Mouse (Mus musculus) heart, embryonic 12.5 days (tissue): ENCODE results near the gene Dpp3. TPM values are rescaled to one million over a fixed set of nuclear protein-coding genes. Genes with fewer than 3 reads are reported as not detected.
A peak's percentile ranks its signal among the peaks of the same experiment; 100 is the strongest.

Experiments
- ATAC-seq: fragments of 200-750 bp; cut with Nextera tagmentation; 2 replicates; pipeline ENCODE4 v1.8.0; 2017; ENCODE audit warnings: moderate TSS enrichment, moderate library complexity; ENCODE audit not compliant: insufficient number of reproducible peaks, low FRiP score
- H3K27ac ChIP-seq: fragments of 300-500 bp; sonication (generic); 2 replicates; pipeline ENCODE4 v1.5.1; 2016; ENCODE audit warnings: mild to moderate bottlenecking, moderate library complexity; ENCODE audit not compliant: poor library complexity, severe bottlenecking
- H3K27me3 ChIP-seq: fragments of 300-500 bp; sonication (generic); replicated peaks from 2 replicates; pipeline ENCODE4 v1.6.1; 2016; ENCODE audit warnings: mild to moderate bottlenecking, moderate library complexity
- H3K36me3 ChIP-seq: fragments of 300-500 bp; sonication (generic); 2 replicates; pipeline ENCODE4 v1.6.1; 2016; ENCODE audit warnings: mild to moderate bottlenecking, moderate library complexity
- H3K4me1 ChIP-seq: fragments of 300-500 bp; sonication (generic); replicated peaks from 2 replicates; pipeline ENCODE4 v1.6.1; 2016; ENCODE audit warnings: mild to moderate bottlenecking
- H3K4me2 ChIP-seq: fragments of 300-500 bp; sonication (generic); 2 replicates; pipeline ENCODE4 v1.6.1; 2016; ENCODE audit warnings: mild to moderate bottlenecking, moderate library complexity
- H3K4me3 ChIP-seq: fragments of 300-500 bp; sonication (generic); 2 replicates; pipeline ENCODE4 v1.5.1; 2016; ENCODE audit warnings: mild to moderate bottlenecking
- H3K9ac ChIP-seq: fragments of 300-500 bp; sonication (generic); 2 replicates; pipeline ENCODE4 v1.6.1; 2016; ENCODE audit warnings: mild to moderate bottlenecking, moderate library complexity
- H3K9me3 ChIP-seq: fragments of 300-500 bp; sonication (generic); replicated peaks from 2 replicates; pipeline ENCODE4 v1.6.1; 2016; ENCODE audit warnings: mild to moderate bottlenecking, moderate library complexity
- WGBS: fragments of 180-500 bp; shearing (Covaris S2); methylation state at CpG from one replicate; pipeline ENCODE4 v1.1.7; 2016; 5-methylcytosine and 5-hydroxymethylcytosine counted together
- polyA plus RNA-seq: library from polyadenylated mRNA; unstranded; fragments of >200 nt; fragmentation: Nextera tagmentation; extraction: Ambion mirVana; gene quantifications from 2 replicates; pipeline ENCODE4 v1.2.1, GENCODE M21; 2016

Gene Dpp3
- polyA plus RNA-seq, 1 experiment from 2014 or later, result 108 TPM

GRCm38 (mm10) chr19:4925121-4925860 lies 2.8 kb downstream of the Dpp3 start:
- Histone ChIP-seq H3K27me3 (no peaks in the 10 kb centered on the region), H3K4me2 (no peak overlapping the region), H3K9me3 (no peaks in the 10 kb centered on the region), H3K27ac (no peak overlapping the region), H3K36me3 (peaks cover 50% of the 10 kb centered on the region), H3K9ac (no peak overlapping the region), H3K4me1 (peaks cover 17% of the 10 kb centered on the region), H3K4me3 (no peak overlapping the region)
- 95% methylated on average over 11 of the region's 11 CpGs for WGBS
- ATAC-seq, result no peak

GRCm38 (mm10) chr19:4919652-4920051 lies 8.4 kb downstream of the Dpp3 start:
- WGBS, result 91% methylated on average over 6 of the region's 6 CpGs
- Histone ChIP-seq H3K4me1 (no peaks in the 10 kb centered on the region), H3K9ac (no peak overlapping the region), H3K4me3 (no peak overlapping the region), H3K36me3 (peaks cover 87% of the 10 kb centered on the region), H3K4me2 (no peak overlapping the region), H3K27ac (no peak overlapping the region), H3K27me3 (no peaks in the 10 kb centered on the region), H3K9me3 (no peaks in the 10 kb centered on the region)
- no peak for ATAC-seq

GRCm38 (mm10) chr19:4916827-4917226 lies 11.3 kb downstream of the Dpp3 start:
- 86% methylated on average over 10 of the region's 10 CpGs for WGBS
- Histone ChIP-seq H3K4me2 (no peak overlapping the region), H3K27me3 (no peaks in the 10 kb centered on the region), H3K27ac (no peak overlapping the region), H3K4me1 (no peaks in the 10 kb centered on the region), H3K36me3 (peaks cover 94% of the 10 kb centered on the region), H3K9me3 (no peaks in the 10 kb centered on the region), H3K9ac (no peak overlapping the region), H3K4me3 (no peak overlapping the region)
- no peak for ATAC-seq

- Histone ChIP-seq H3K9me3 (no peaks in the 10 kb centered on the region), H3K9ac (no peak overlapping the region), H3K4me2 (no peak overlapping the region), H3K4me1 (no peaks in the 10 kb centered on the region), H3K36me3 (peaks cover 94% of the 10 kb centered on the region), H3K4me3 (no peak overlapping the region), H3K27ac (no peak overlapping the region), H3K27me3 (no peaks in the 10 kb centered on the region)
- ATAC-seq, result no peak; the same call in 1 of the 2 replicates
- 93% methylated on average over 15 of the region's 15 CpGs for WGBS
Observed at GRCm38 (mm10) chr19:4915924-4916603, 12.0 kb downstream of the Dpp3 start.

- 87% methylated on average over 7 of the region's 7 CpGs for WGBS
- Histone ChIP-seq H3K9ac (no peak overlapping the region), H3K9me3 (peaks cover 5% of the 10 kb centered on the region; the same call in 1 of the 2 replicates), H3K36me3 (peaks cover 70% of the 10 kb centered on the region), H3K4me2 (no peak overlapping the region), H3K4me3 (no peak overlapping the region), H3K4me1 (0 out of 2 replicates have a peak, but pooled peaks cover 3% of the 10 kb centered on the region), H3K27me3 (no peaks in the 10 kb centered on the region), H3K27ac (no peak overlapping the region)
- no peak for ATAC-seq
Observed at GRCm38 (mm10) chr19:4909376-4909775, 18.7 kb downstream of the Dpp3 start.

GRCm38 (mm10) chr19:4908107-4908506 lies 20.0 kb downstream of the Dpp3 start:
- H3K4me1 ChIP-seq, result 0 out of 2 replicates have a peak, but pooled peaks cover 3% of the 10 kb centered on the region
- no peak overlapping the region for H3K4me3 ChIP-seq
- ATAC-seq, result no peak
- 76% methylated on average over 4 of the region's 4 CpGs for WGBS
- peaks cover 57% of the 10 kb centered on the region for H3K36me3 ChIP-seq
- H3K27me3 ChIP-seq, result no peaks in the 10 kb centered on the region
- no peak overlapping the region for H3K27ac ChIP-seq
- H3K4me2 ChIP-seq, result no peak overlapping the region
- H3K9me3 ChIP-seq, result peaks cover 5% of the 10 kb centered on the region; the same call in 1 of the 2 replicates
- no peak overlapping the region for H3K9ac ChIP-seq

- peak within 1 kb of the TSS; percentile 71 for H3K4me2 ChIP-seq
- no peak within 1 kb of the TSS for H3K27ac ChIP-seq
- 10% methylated on average over 31 of the region's 31 CpGs for WGBS
Observed at GRCm38 (mm10) chr19:4905979-4906794, 21.9 kb downstream of the Dpp3 start, which contains the start of gene Bbs1. Bbs1 (minus strand) TSS chr19:4906628.

GRCm38 (mm10) chr19:4899888-4900287 lies 28.2 kb downstream of the Dpp3 start:
- 0 out of 2 replicates have a peak, but pooled peaks cover 1% of the 10 kb centered on the region for H3K27me3 ChIP-seq
- WGBS, result 66% methylated on average over 3 of the region's 3 CpGs
- H3K4me1 ChIP-seq, result no peaks in the 10 kb centered on the region; the same call in 1 of the 2 replicates
- H3K9ac ChIP-seq, result no peak overlapping the region
- no peaks in the 10 kb centered on the region for H3K36me3 ChIP-seq
- no peak overlapping the region for H3K4me3 ChIP-seq
- no peak overlapping the region for H3K27ac ChIP-seq
- H3K4me2 ChIP-seq, result no peak overlapping the region
- no peak for ATAC-seq
- no peaks in the 10 kb centered on the region for H3K9me3 ChIP-seq

More at GRCm38 (mm10) chr19:4905979-4906794, 21.9 kb downstream of the Dpp3 start, which contains the start of gene Bbs1:
- 0 out of 2 replicates have a peak, but pooled peaks cover 3% of the 10 kb centered on the region for H3K4me1 ChIP-seq
- H3K4me3 ChIP-seq, result peak within 1 kb of the TSS; percentile 67
- H3K27me3 ChIP-seq, result no peaks in the 10 kb centered on the region
- H3K9ac ChIP-seq, result peak within 1 kb of the TSS; percentile 66; the same call in 1 of the 2 replicates
- peaks cover 41% of the 10 kb centered on the region for H3K36me3 ChIP-seq
- peaks cover 5% of the 10 kb centered on the region; the same call in 1 of the 2 replicates for H3K9me3 ChIP-seq
- ATAC-seq, result 0 out of 2 replicates have a peak, but pooled peaks have one; percentile 51

GRCm38 (mm10) chr19:4898972-4899371 lies 29.1 kb downstream of the Dpp3 start:
- WGBS, result 68% methylated on average over 9 of the region's 9 CpGs

GRCm38 (mm10) chr19:4896780-4897520 lies 31.1 kb downstream of the Dpp3 start:
- Histone ChIP-seq H3K36me3 (no peaks in the 10 kb centered on the region; the same call in 1 of the 2 replicates), H3K4me3 (no peak overlapping the region), H3K4me1 (no peaks in the 10 kb centered on the region; the same call in 1 of the 2 replicates), H3K27ac (no peak overlapping the region), H3K9me3 (no peaks in the 10 kb centered on the region), H3K27me3 (peaks cover 11% of the 10 kb centered on the region; the same call in 1 of the 2 replicates), H3K9ac (no peak overlapping the region), H3K4me2 (peak overlapping the region; percentile 9; the same call in 1 of the 2 replicates)
- 49% methylated on average over 21 of the region's 21 CpGs for WGBS
- ATAC-seq, result 0 out of 2 replicates have a peak, but pooled peaks have one; percentile 15

More at GRCm38 (mm10) chr19:4898972-4899371, 29.1 kb downstream of the Dpp3 start:
- Histone ChIP-seq H3K4me1 (no peaks in the 10 kb centered on the region; the same call in 1 of the 2 replicates), H3K27ac (no peak overlapping the region), H3K9me3 (no peaks in the 10 kb centered on the region), H3K9ac (no peak overlapping the region), H3K27me3 (0 out of 2 replicates have a peak, but pooled peaks cover 4% of the 10 kb centered on the region), H3K36me3 (no peaks in the 10 kb centered on the region), H3K4me2 (no peak overlapping the region), H3K4me3 (no peak overlapping the region)
- no peak for ATAC-seq
